Mouse (Mus musculus) stomach, embryonic 14.5 days (tissue): ENCODE data around the gene Atrnl1. TPM values are rescaled to one million over a fixed set of nuclear protein-coding genes. Genes with fewer than 3 reads are reported as not detected.
"Not testable (repeated sequence)": the region's sequence is repeated elsewhere in the genome, so short reads cannot be mapped to it uniquely, and the experiment has no call there.

ENCODE experiments used
- ATAC-seq: fragments of 200-750 bp; cut with Nextera tagmentation; 2 replicates; pipeline ENCODE4 v1.8.0; 2017; ENCODE audit warnings: low read depth, moderate TSS enrichment; ENCODE audit not compliant: insufficient number of reproducible peaks, insufficient read depth, low FRiP score
- H3K27ac ChIP-seq: fragments of 300-500 bp; sonication (generic); 2 replicates; pipeline ENCODE4 v1.5.1; 2014; ENCODE audit warnings: mild to moderate bottlenecking, low read length, moderate library complexity, mixed read lengths
- H3K27me3 ChIP-seq: fragments of 300-500 bp; sonication (generic); 2 replicates; pipeline ENCODE4 v1.6.1; 2014; ENCODE audit warnings: low read length, control low read depth, mixed read lengths; ENCODE audit not compliant: control insufficient read depth, insufficient read depth
- H3K36me3 ChIP-seq: fragments of 300-500 bp; sonication (generic); 2 replicates; pipeline ENCODE4 v1.6.1; 2014; ENCODE audit warnings: mild to moderate bottlenecking, control low read depth, low read length, moderate library complexity, mixed read lengths; ENCODE audit not compliant: control insufficient read depth, insufficient read depth
- H3K4me1 ChIP-seq: fragments of 300-500 bp; sonication (generic); 2 replicates; pipeline ENCODE4 v1.6.1; 2014; ENCODE audit warnings: low read length, control low read depth, mixed read lengths; ENCODE audit not compliant: control insufficient read depth, insufficient read depth
- H3K4me2 ChIP-seq: fragments of 300-500 bp; sonication (generic); replicated peaks from 2 replicates; pipeline ENCODE4 v1.6.1; 2014; ENCODE audit warnings: low read depth, low read length, control low read depth
- H3K4me3 ChIP-seq: fragments of 300-500 bp; sonication (generic); 2 replicates; pipeline ENCODE4 v1.5.1; 2014; ENCODE audit warnings: low read depth, low read length, control low read depth
- H3K9ac ChIP-seq: fragments of 300-500 bp; sonication (generic); replicated peaks from 2 replicates; pipeline ENCODE4 v1.6.1; 2014; ENCODE audit warnings: low read depth, mild to moderate bottlenecking, control low read depth, low read length, moderate library complexity, mixed read lengths
- H3K9me3 ChIP-seq: fragments of 300-500 bp; sonication (generic); 2 replicates; pipeline ENCODE4 v1.6.1; 2016; ENCODE audit warnings: low read depth, low read length, control low read depth; ENCODE audit not compliant: control insufficient read depth
- WGBS: fragments of 180-500 bp; shearing (Covaris S2); extraction: QIAGEN DNeasy Blood & Tissue Kit; methylation state at CpG from one replicate; pipeline ENCODE4 v1.1.7; 2014; 5-methylcytosine and 5-hydroxymethylcytosine counted together
- polyA plus RNA-seq: library from polyadenylated mRNA; unstranded; fragments of >200 nt; fragmentation: Nextera tagmentation; extraction: Ambion mirVana; gene quantifications from 2 replicates; pipeline ENCODE4 v1.2.1, GENCODE M21; 2014

Gene Atrnl1
- polyA plus RNA-seq, 1 experiment from 2014 or later = 8.2 TPM

- no peak for ATAC-seq
- Histone ChIP-seq H3K4me3 (no peak overlapping the region), H3K9me3 (no peaks in the 10 kb centered on the region), H3K27me3 (no peaks in the 10 kb centered on the region), H3K27ac (no peak overlapping the region), H3K4me1 (no peaks in the 10 kb centered on the region), H3K4me2 (no peak overlapping the region), H3K36me3 (no peaks in the 10 kb centered on the region), H3K9ac (no peak overlapping the region)
- WGBS = 90% methylated on average over 4 of the region's 4 CpGs
Observed at GRCm38 (mm10) chr19:57877343-57877742, 266.5 kb downstream of the Atrnl1 start.

- no peaks in the 10 kb centered on the region for H3K27me3 ChIP-seq
- no peak for ATAC-seq
- H3K9ac ChIP-seq = no peak overlapping the region
- no peaks in the 10 kb centered on the region for H3K9me3 ChIP-seq
- H3K27ac ChIP-seq = no peak overlapping the region
- 55% methylated on average over 9 of the region's 9 CpGs for WGBS
- H3K4me1 ChIP-seq = no peaks in the 10 kb centered on the region
- no peak overlapping the region for H3K4me2 ChIP-seq
- no peak overlapping the region for H3K4me3 ChIP-seq
- H3K36me3 ChIP-seq = no peaks in the 10 kb centered on the region
Observed at GRCm38 (mm10) chr19:57878583-57878982, 267.7 kb downstream of the Atrnl1 start.

GRCm38 (mm10) chr19:57879841-57880240, 269.0 kb downstream of the Atrnl1 start:
- not testable (repeated sequence) for H3K4me3 ChIP-seq, H3K27ac ChIP-seq, H3K4me2 ChIP-seq, ATAC-seq, H3K27me3 ChIP-seq, H3K36me3 ChIP-seq, H3K4me1 ChIP-seq, H3K9me3 ChIP-seq, H3K9ac ChIP-seq
- WGBS = 72% methylated on average over 1 of the region's 1 CpGs

- H3K4me1 ChIP-seq = no peaks in the 10 kb centered on the region
- no peak overlapping the region for H3K27ac ChIP-seq
- no peaks in the 10 kb centered on the region for H3K9me3 ChIP-seq
- no peaks in the 10 kb centered on the region for H3K27me3 ChIP-seq
- H3K4me2 ChIP-seq = no peak overlapping the region
- ATAC-seq = no peak
- H3K9ac ChIP-seq = no peak overlapping the region
- 89% methylated on average over 7 of the region's 7 CpGs for WGBS
- no peak overlapping the region for H3K4me3 ChIP-seq
- H3K36me3 ChIP-seq = no peaks in the 10 kb centered on the region
Observed at GRCm38 (mm10) chr19:57881927-57882326, 271.1 kb downstream of the Atrnl1 start.

- Histone ChIP-seq H3K36me3 (no peaks in the 10 kb centered on the region), H3K27me3 (no peaks in the 10 kb centered on the region), H3K4me1 (no peaks in the 10 kb centered on the region), H3K4me2 (no peak overlapping the region), H3K9ac (no peak overlapping the region), H3K9me3 (no peaks in the 10 kb centered on the region), H3K4me3 (no peak overlapping the region), H3K27ac (no peak overlapping the region)
- ATAC-seq = no peak
- 91% methylated on average over 8 of the region's 8 CpGs for WGBS
Observed at GRCm38 (mm10) chr19:57888871-57889270, 278.0 kb downstream of the Atrnl1 start.

- Histone ChIP-seq H3K4me1 (no peaks in the 10 kb centered on the region), H3K36me3 (no peaks in the 10 kb centered on the region), H3K9ac (no peak overlapping the region), H3K27me3 (no peaks in the 10 kb centered on the region), H3K27ac (no peak overlapping the region), H3K9me3 (no peaks in the 10 kb centered on the region), H3K4me2 (no peak overlapping the region), H3K4me3 (no peak overlapping the region)
- 41% methylated on average over 3 of the region's 3 CpGs for WGBS
- ATAC-seq = no peak
Observed at GRCm38 (mm10) chr19:57889741-57890140, 278.9 kb downstream of the Atrnl1 start.

- no peaks in the 10 kb centered on the region for H3K4me1 ChIP-seq
- H3K27ac ChIP-seq = no peak overlapping the region
- H3K4me3 ChIP-seq = no peak overlapping the region
- 63% methylated on average over 3 of the region's 3 CpGs for WGBS
- no peak overlapping the region for H3K4me2 ChIP-seq
- no peaks in the 10 kb centered on the region for H3K36me3 ChIP-seq
- no peak for ATAC-seq
- no peaks in the 10 kb centered on the region for H3K27me3 ChIP-seq
- H3K9ac ChIP-seq = no peak overlapping the region
- H3K9me3 ChIP-seq = no peaks in the 10 kb centered on the region
Observed at GRCm38 (mm10) chr19:57890954-57891353, 280.1 kb downstream of the Atrnl1 start.

GRCm38 (mm10) chr19:57894191-57894590, 283.4 kb downstream of the Atrnl1 start:
- H3K36me3 ChIP-seq = no peaks in the 10 kb centered on the region
- H3K4me3 ChIP-seq = no peak overlapping the region
- WGBS = 48% methylated on average over 1 of the region's 1 CpGs
- no peak overlapping the region for H3K27ac ChIP-seq
- no peaks in the 10 kb centered on the region for H3K27me3 ChIP-seq
- no peaks in the 10 kb centered on the region for H3K9me3 ChIP-seq
- no peak for ATAC-seq
- no peak overlapping the region for H3K4me2 ChIP-seq
- no peak overlapping the region for H3K9ac ChIP-seq
- no peaks in the 10 kb centered on the region for H3K4me1 ChIP-seq

- no peak overlapping the region for H3K27ac ChIP-seq
Observed at GRCm38 (mm10) chr19:57900037-57900436, 289.2 kb downstream of the Atrnl1 start.

More at GRCm38 (mm10) chr19:57900037-57900436, 289.2 kb downstream of the Atrnl1 start:
- 86% methylated on average over 1 of the region's 1 CpGs for WGBS
- H3K9ac ChIP-seq = no peak overlapping the region
- no peak overlapping the region for H3K4me3 ChIP-seq
- ATAC-seq = no peak
- no peaks in the 10 kb centered on the region for H3K27me3 ChIP-seq
- H3K4me1 ChIP-seq = no peaks in the 10 kb centered on the region
- no peak overlapping the region for H3K4me2 ChIP-seq
- no peaks in the 10 kb centered on the region for H3K9me3 ChIP-seq
- no peaks in the 10 kb centered on the region for H3K36me3 ChIP-seq
